Mouse (Mus musculus) spleen, adult 12 weeks (tissue): ENCODE results near the gene Med15.
A peak's percentile ranks its signal among the peaks of the same experiment; 100 is the strongest.

Experiments used
- DNase-seq: peaks from one replicate; pipeline ENCODE4 v3.0.0; 2022; ENCODE audit warnings: low spot score

Gene Med15

GRCm38 (mm10) chr16:17732021-17732420, 670 bp downstream of the Med15 start:
- no peak for DNase-seq

GRCm38 (mm10) chr16:17729974-17730373, 2.7 kb downstream of the Med15 start:
- no peak for DNase-seq

GRCm38 (mm10) chr16:17727179-17727861, 5.4 kb downstream of the Med15 start:
- DNase-seq: peak; percentile 47

- no peak for DNase-seq
Observed at GRCm38 (mm10) chr16:17724448-17724847, 8.2 kb downstream of the Med15 start.

GRCm38 (mm10) chr16:17723325-17723626, 9.4 kb downstream of the Med15 start:
- no peak for DNase-seq

GRCm38 (mm10) chr16:17722461-17723324, 10.0 kb downstream of the Med15 start:
- DNase-seq: peak; percentile 79

- DNase-seq: no peak
Observed at GRCm38 (mm10) chr16:17721822-17722460, 10.8 kb downstream of the Med15 start.

GRCm38 (mm10) chr16:17721114-17721808, 11.4 kb downstream of the Med15 start:
- no peak for DNase-seq

- no peak for DNase-seq
Observed at GRCm38 (mm10) chr16:17717791-17718190, 14.9 kb downstream of the Med15 start.

GRCm38 (mm10) chr16:17707541-17707940, 25.1 kb downstream of the Med15 start:
- no peak for DNase-seq

- DNase-seq: no peak
Observed at GRCm38 (mm10) chr16:17701043-17701405, 31.7 kb downstream of the Med15 start.

- DNase-seq: no peak
Observed at GRCm38 (mm10) chr16:17700386-17701042, 32.2 kb downstream of the Med15 start.

- DNase-seq: no peak
Observed at GRCm38 (mm10) chr16:17694860-17695259, 37.8 kb downstream of the Med15 start.

- DNase-seq: no peak
Observed at GRCm38 (mm10) chr16:17669886-17670285, 62.8 kb downstream of the Med15 start.

- no peak for DNase-seq
Observed at GRCm38 (mm10) chr16:17665568-17665967, 67.1 kb downstream of the Med15 start.

- DNase-seq: no peak
Observed at GRCm38 (mm10) chr16:17656212-17656871, 76.3 kb downstream of the Med15 start.

GRCm38 (mm10) chr16:17654188-17654795, 78.4 kb downstream of the Med15 start:
- no peak for DNase-seq

- no peak for DNase-seq
Observed at GRCm38 (mm10) chr16:17653601-17654000, 79.1 kb downstream of the Med15 start.

GRCm38 (mm10) chr16:17652607-17653006, 80.1 kb downstream of the Med15 start:
- DNase-seq: peak; percentile 35

GRCm38 (mm10) chr16:17650711-17651110, 82.0 kb downstream of the Med15 start:
- no peak for DNase-seq
